7 mouse cellular contexts compared by ENCODE assay signal in the genomic region with DNA sequence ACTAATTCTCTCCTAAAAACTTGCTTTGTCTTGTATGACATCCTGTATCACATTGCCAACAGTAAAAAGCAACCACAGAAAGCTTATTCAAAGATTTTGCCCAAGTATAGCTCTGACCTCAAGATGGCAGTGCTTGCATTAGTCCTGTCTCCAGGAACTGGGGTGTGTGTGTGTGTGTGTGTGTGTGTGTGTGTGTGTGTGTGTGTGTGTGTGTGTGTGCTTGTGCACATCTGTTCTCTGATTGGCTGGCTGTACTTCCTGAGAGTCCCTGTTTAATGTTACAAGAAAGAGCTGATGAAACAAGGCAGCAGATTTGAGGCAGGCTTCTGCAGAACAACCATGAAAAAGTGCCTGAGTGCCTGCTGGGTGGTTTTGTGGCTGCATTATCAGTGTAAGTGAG.
A peak's percentile ranks its signal among the peaks of the same experiment; 100 is the strongest.
DNase-seq lines count a peak whose midpoint lies in the region; ATAC-seq lines count a peak whose summit lies in the region.

No protein-coding gene starts in this region.

- peak; percentile 80 for DNase-seq in CD4-positive, CD25-positive, alpha-beta regulatory T cell, adult 2 months (ENCODE audit: low read depth, low spot score)
- peak; percentile 7 for DNase-seq in adrenal gland, postnatal 14 days
- peak; percentile 7 for DNase-seq in gastrocnemius, postnatal 25 days
- peak; percentile 4 for DNase-seq in liver
- peak; percentile 84 for DNase-seq in naive thymus-derived CD4-positive, alpha-beta T cell, adult 2 months (ENCODE audit: low read depth)
- peak; percentile 71 for DNase-seq in thymus, postnatal 0 days (ENCODE audit: low spot score)

- peak; percentile 88 for ATAC-seq in inflammation-experienced regulatory T-cells, adult 6 months

Comparison
In these comparisons a context has a peak if more than half of its experiments do, and no peak if none do; other contexts are left out.
1. Peak in every context shown above with its lines: DNase-seq and ATAC-seq.
2. DNase-seq: peak in every context shown above with its lines; median percentile 84 in naive thymus-derived CD4-positive, alpha-beta T cell, adult 2 months; 80 in CD4-positive, CD25-positive, alpha-beta regulatory T cell, adult 2 months; 71 in thymus, postnatal 0 days; 7 in adrenal gland, postnatal 14 days; 7 in gastrocnemius, postnatal 25 days; 4 in liver.